In the genomic region with DNA sequence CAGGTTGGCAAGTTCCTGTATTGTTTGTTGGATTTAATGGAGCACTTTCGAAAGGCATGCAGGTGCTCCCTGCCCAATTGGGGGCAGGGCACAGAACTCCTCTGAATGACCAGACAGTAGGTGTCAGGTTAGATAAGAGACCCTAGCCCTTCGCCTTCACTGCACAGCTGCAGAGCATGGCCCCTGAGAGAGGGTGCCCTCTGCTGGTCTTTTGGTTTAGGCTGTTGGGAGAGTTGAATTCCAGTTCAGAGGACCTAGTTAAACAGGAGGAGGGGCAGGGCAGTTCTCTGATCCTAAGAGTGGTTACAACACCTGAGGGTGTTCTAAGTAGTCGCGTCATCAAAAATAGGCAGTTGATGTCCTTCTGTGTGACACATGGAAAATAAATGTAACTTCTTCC, we compare ENCODE assay signal across 8 mouse cellular contexts. TPM values are rescaled to one million over a fixed set of nuclear protein-coding genes. Genes with fewer than 3 reads are reported as not detected.
DNase-seq lines count a peak whose midpoint lies in the region; ATAC-seq and TF ChIP-seq lines count a peak whose summit lies in the region.

No protein-coding gene starts in this region.

- peaks cover 9% of the 10 kb centered on the region for H3K36me3 ChIP-seq in kidney, embryonic 15.5 days
- H3K36me3 ChIP-seq in stomach, postnatal 0 days (ENCODE audit: control insufficient read depth, insufficient read depth, low read length): no peaks in the 10 kb centered on the region

- TF ChIP-seq CTCF in stomach, postnatal 0 days (IDR thresholded peaks at IDR 0.05; ENCODE audit: low read depth): peak; percentile 85

- H3K27ac ChIP-seq in kidney, embryonic 15.5 days: peak overlapping the region; percentile 80; the same call in 1 of the 2 replicates
- H3K27ac ChIP-seq in stomach, postnatal 0 days (replicated peaks): peak overlapping the region; percentile 90

- no peaks in the 10 kb centered on the region for H3K9me3 ChIP-seq in kidney, embryonic 15.5 days (replicated peaks)
- no peaks in the 10 kb centered on the region for H3K9me3 ChIP-seq in stomach, postnatal 0 days (ENCODE audit: control insufficient read depth, low read length)

- H3K9ac ChIP-seq in kidney, embryonic 15.5 days: no peak overlapping the region
- no peak overlapping the region for H3K9ac ChIP-seq in stomach, postnatal 0 days (ENCODE audit: low read length)

- no peak overlapping the region for H3K4me3 ChIP-seq in kidney, embryonic 15.5 days (replicated peaks)
- H3K4me3 ChIP-seq in stomach, postnatal 0 days (ENCODE audit: low read depth, low read length): no peak overlapping the region

- no peak for TF ChIP-seq EP300 in stomach, postnatal 0 days (optimal IDR thresholded peaks at IDR 0.05)

- 14% methylated on average over 4 of the region's 4 CpGs for WGBS in kidney, embryonic 15.5 days
- WGBS in stomach, postnatal 0 days: 22% methylated on average over 4 of the region's 4 CpGs

- no peak overlapping the region for H3K4me2 ChIP-seq in kidney, embryonic 15.5 days
- no peak overlapping the region for H3K4me2 ChIP-seq in stomach, postnatal 0 days (replicated peaks; ENCODE audit: low read depth)

- DNase-seq in cerebellum, adult 11 months: peak; percentile 30
- DNase-seq in cerebellum, adult 9-11 months: no peak
- peak; percentile 62 to 64 for DNase-seq in B cell, adult 2 months
- peak; percentile 52 for DNase-seq in c-Kit-positive CD71-negative TER-119-negative erythroid progenitor cells, embryonic 14.5 days (ENCODE audit: low read depth)
- peak; percentile 32 to 38 for DNase-seq in gastrocnemius, adult 8-10 months (ENCODE audit: low spot score in 2 of 2)
- DNase-seq in lung, postnatal 14 days: peak; percentile 87
- DNase-seq in stomach, postnatal 0 days (ENCODE audit: low spot score): peak; percentile 75

- H3K27me3 ChIP-seq in kidney, embryonic 15.5 days: peaks cover 44% of the 10 kb centered on the region
- H3K27me3 ChIP-seq in stomach, postnatal 0 days (ENCODE audit: control insufficient read depth, insufficient read depth, low read length): no peaks in the 10 kb centered on the region

- ATAC-seq in kidney, embryonic 15.5 days (replicated peaks; ENCODE audit: low FRiP score): no peak
- ATAC-seq in stomach, postnatal 0 days (ENCODE audit: low FRiP score, low TSS enrichment): no peak

- peaks cover 40% of the 10 kb centered on the region for H3K4me1 ChIP-seq in kidney, embryonic 15.5 days
- H3K4me1 ChIP-seq in stomach, postnatal 0 days (replicated peaks; ENCODE audit: control insufficient read depth, insufficient read depth): peaks cover 12% of the 10 kb centered on the region; the same call in 1 of the 2 replicates

RNA-seq across cellular contexts. Expression of a gene that starts 18.0 kb away (rescaled TPM):
- under 1 TPM in 1 of 4 experiments, not detected in 3; 0.04 TPM for total RNA-seq in gastrocnemius, adult 8-10 months (2022)
- 2.8 and 2.9 TPM in 2 replicates for polyA plus RNA-seq in kidney, embryonic 15.5 days (2015; fragmentation: Nextera tagmentation; extraction: Ambion mirVana)
- polyA plus RNA-seq in stomach, postnatal 0 days (2015; fragmentation: Nextera tagmentation; extraction: Ambion mirVana): 26.5 and 30.1 TPM in 2 replicates

RNA-seq across cellular contexts. Expression of a gene that starts 21.0 kb away (rescaled TPM):
- total RNA-seq in gastrocnemius, adult 8-10 months (2022): 100 to 1,000 TPM in 2 of 4 experiments, 10 to 100 TPM in 2; 88.9 to 111 (median 97.2) TPM
- 32.6 and 35.9 TPM in 2 replicates for polyA plus RNA-seq in kidney, embryonic 15.5 days (2015; fragmentation: Nextera tagmentation; extraction: Ambion mirVana)
- polyA plus RNA-seq in stomach, postnatal 0 days (2015; fragmentation: Nextera tagmentation; extraction: Ambion mirVana): 207 and 211 TPM in 2 replicates

RNA-seq across cellular contexts. Expression of a gene that starts 21.2 kb away (rescaled TPM):
- 10 to 100 TPM; 15.7 to 18.4 (median 17.2) TPM for total RNA-seq in gastrocnemius, adult 8-10 months (2022)
- polyA plus RNA-seq in kidney, embryonic 15.5 days (2015; fragmentation: Nextera tagmentation; extraction: Ambion mirVana): 75.6 and 79.4 TPM in 2 replicates
- 51.9 and 52.6 TPM in 2 replicates for polyA plus RNA-seq in stomach, postnatal 0 days (2015; fragmentation: Nextera tagmentation; extraction: Ambion mirVana)

RNA-seq across cellular contexts. Expression of a gene that starts 51.9 kb away (rescaled TPM):
- total RNA-seq in gastrocnemius, adult 8-10 months (2022): 10 to 100 TPM in 2 of 4 experiments, 1 to 10 TPM in 2; 8.3 to 12.8 (median 10.0) TPM
- 37.4 and 41.4 TPM in 2 replicates for polyA plus RNA-seq in kidney, embryonic 15.5 days (2015; fragmentation: Nextera tagmentation; extraction: Ambion mirVana)
- polyA plus RNA-seq in stomach, postnatal 0 days (2015; fragmentation: Nextera tagmentation; extraction: Ambion mirVana): 8.0 and 8.8 TPM in 2 replicates

RNA-seq across cellular contexts. Expression of a gene that starts 54.1 kb away (rescaled TPM):
- 10 to 100 TPM; 86.7 to 99.9 (median 90.8) TPM for total RNA-seq in gastrocnemius, adult 8-10 months (2022)
- 91.3 and 96.5 TPM in 2 replicates for polyA plus RNA-seq in kidney, embryonic 15.5 days (2015; fragmentation: Nextera tagmentation; extraction: Ambion mirVana)
- polyA plus RNA-seq in stomach, postnatal 0 days (2015; fragmentation: Nextera tagmentation; extraction: Ambion mirVana): 52.6 and 53.0 TPM in 2 replicates
